Mouse (Mus musculus) CH12.LX (cell line): ENCODE measurements around the gene Wdr78. TPM values are rescaled to one million over a fixed set of nuclear protein-coding genes. Genes with fewer than 3 reads are reported as not detected.
A peak's percentile ranks its signal among the peaks of the same experiment; 100 is the strongest.

Experiments
- DNase-seq: peaks from one replicate; pipeline ENCODE4 v3.0.0-alpha.2; 2013; ENCODE audit errors: extremely low read depth
- H3K27ac ChIP-seq: 2 replicates; pipeline ENCODE4 v1.5.1; 2012; ENCODE audit warnings: low read depth, mild to moderate bottlenecking, control low read depth, moderate library complexity; ENCODE audit not compliant: insufficient read depth
- H3K27me3 ChIP-seq: replicated peaks from 2 replicates; pipeline ENCODE3; 2012; ENCODE audit warnings: inconsistent platforms
- H3K36me3 ChIP-seq, 2 experiments: replicated peaks in 1 of 2; 2 replicates each; pipeline versions ENCODE3 to v1.6.1; 2012; ENCODE audit warnings: inconsistent platforms in 1 of 2, low read length in 1 of 2, mild to moderate bottlenecking in 1 of 2, mixed read lengths in 1 of 2, moderate library complexity in 1 of 2; ENCODE audit not compliant: control insufficient read depth in 1 of 2, insufficient read depth in 1 of 2
- H3K4me1 ChIP-seq, 2 experiments: 2 replicates each; pipeline ENCODE4 v1.6.1; 2012; ENCODE audit warnings: inconsistent platforms in 1 of 2, moderate library complexity in 1 of 2; ENCODE audit not compliant: insufficient read depth in 2 of 2, control insufficient read depth in 1 of 2
- H3K4me2 ChIP-seq: 2 replicates; pipeline ENCODE4 v1.6.1; 2012; ENCODE audit warnings: low read depth, mild to moderate bottlenecking, control low read depth; ENCODE audit not compliant: poor library complexity, insufficient read depth, severe bottlenecking
- H3K4me3 ChIP-seq, 3 experiments: fragments of 150-350 bp in 1 of 3; sonication (generic) in 1 of 3; replicated peaks in 1 of 3; 2 replicates each; pipeline versions ENCODE3 to v1.5.1; 2011 to 2012; ENCODE audit warnings: low read depth in 2 of 3, low read length in 2 of 3, mild to moderate bottlenecking in 2 of 3, moderate library complexity in 2 of 3, control low read depth in 1 of 3, improper control_type of control experiment in 1 of 3, inconsistent platforms in 1 of 3, mixed read lengths in 1 of 3; ENCODE audit not compliant: poor library complexity in 1 of 3
- H3K79me2 ChIP-seq: replicated peaks from 2 replicates; pipeline ENCODE4 v1.6.1; 2012; ENCODE audit warnings: mild to moderate bottlenecking, moderate library complexity; ENCODE audit not compliant: control insufficient read depth, poor library complexity, insufficient read depth, severe bottlenecking; ENCODE audit errors: extremely low read depth
- H3K9ac ChIP-seq: 2 replicates; pipeline ENCODE4 v1.6.1; 2012; ENCODE audit warnings: low read depth, mild to moderate bottlenecking, control low read depth, moderate library complexity; ENCODE audit not compliant: insufficient read depth
- H3K9me3 ChIP-seq: replicated peaks from 2 replicates; pipeline ENCODE3; 2012; ENCODE audit warnings: low read length, inconsistent platforms, mixed read lengths
- CHD2 ChIP-seq: IDR thresholded peaks from 2 replicates; pipeline ENCODE4 v1.6.1; 2011; ENCODE audit warnings: low read length, improper control_type of control experiment
- CTCF ChIP-seq, 2 experiments: IDR thresholded peaks in 1 of 2; conservative IDR thresholded peaks in 1 of 2; 2 replicates each; pipeline ENCODE4 v1.5.1; 2011 to 2012; ENCODE audit warnings: low read depth in 2 of 2, low read length in 2 of 2, improper control_type of control experiment in 1 of 2, inconsistent platforms in 1 of 2, mild to moderate bottlenecking in 1 of 2, moderate library complexity in 1 of 2
- ELF1 ChIP-seq: IDR thresholded peaks from 2 replicates; pipeline ENCODE4 v1.6.1; 2014; ENCODE audit warnings: low read depth, mild to moderate bottlenecking, inconsistent platforms, low read length, improper control_type of control experiment
- ETS1 ChIP-seq: conservative IDR thresholded peaks from 2 replicates; pipeline ENCODE4 v1.6.1; 2012; ENCODE audit warnings: low read depth, mild to moderate bottlenecking, inconsistent platforms, low read length, improper control_type of control experiment, moderate library complexity
- GABPA ChIP-seq: IDR thresholded peaks from 2 replicates; pipeline ENCODE4 v1.6.1; 2012; ENCODE audit warnings: low read depth, low read length, improper control_type of control experiment, inconsistent platforms; ENCODE audit not compliant: insufficient replicate concordance
- JUN ChIP-seq: IDR thresholded peaks from 2 replicates; pipeline ENCODE4 v1.6.1; 2011; ENCODE audit warnings: low read depth, mild to moderate bottlenecking, low read length, improper control_type of control experiment, moderate library complexity; ENCODE audit not compliant: insufficient read depth
- MXI1 ChIP-seq: IDR thresholded peaks from 2 replicates; pipeline ENCODE4 v1.6.1; 2011; ENCODE audit warnings: mild to moderate bottlenecking, low read depth, low read length, improper control_type of control experiment
- NRF1 ChIP-seq: IDR thresholded peaks from 2 replicates; pipeline ENCODE4 v1.6.1; 2014; ENCODE audit warnings: low read depth, mild to moderate bottlenecking, inconsistent platforms, low read length, improper control_type of control experiment, moderate library complexity
- RAD21 ChIP-seq: IDR thresholded peaks from 2 replicates; pipeline ENCODE4 v1.6.1; 2011; ENCODE audit warnings: low read depth, mild to moderate bottlenecking, low read length, improper control_type of control experiment, moderate library complexity
- SMC3 ChIP-seq: IDR thresholded peaks from 2 replicates; pipeline ENCODE4 v1.6.1; 2011; ENCODE audit warnings: low read depth, low read length, improper control_type of control experiment
- TBP ChIP-seq: conservative IDR thresholded peaks from 2 replicates; pipeline ENCODE4 v1.6.1; 2011; ENCODE audit warnings: low read depth, low read length, improper control_type of control experiment
- TCF12 ChIP-seq: IDR thresholded peaks from 2 replicates; pipeline ENCODE4 v1.6.1; 2014; ENCODE audit warnings: low read depth, mild to moderate bottlenecking, inconsistent platforms, low read length, improper control_type of control experiment
- USF2 ChIP-seq: conservative IDR thresholded peaks from 2 replicates; pipeline ENCODE4 v1.6.1; 2011; ENCODE audit warnings: low read depth, low read length, improper control_type of control experiment
- ZMIZ1 ChIP-seq: IDR thresholded peaks from 2 replicates; pipeline ENCODE4 v1.6.1; 2012; ENCODE audit warnings: low read depth, mild to moderate bottlenecking, inconsistent platforms, low read length, improper control_type of control experiment
- dilution Hi-C: fragments of 300-500 bp; cut with MboI; formaldehyde crosslinking; loops from 2 replicates; pipeline ENCODE4 v1.14.3; 2020; ENCODE audit warnings: low sequenced_read_pairs; ENCODE audit not compliant: extremely low pct_unique_long_range_greater_than_20kb, extremely low pct_ligation_motif_present
- in situ Hi-C: fragments of 300-500 bp; cut with MboI; formaldehyde crosslinking; loops from 3 replicates; pipeline ENCODE4 v1.14.3; 2019; ENCODE audit warnings: low sequenced_read_pairs, low pct_ligation_motif_present, low pct_unique_long_range_greater_than_20kb, mixed read lengths
- polyA plus RNA-seq: library from polyadenylated mRNA; unstranded; fragments of >175 nt; gene quantifications from 2 replicates; pipeline ENCODE4 v1.2.1, GENCODE M21; 2012; ENCODE audit warnings: low read depth; ENCODE audit not compliant: insufficient read length
- total RNA-seq, 2 experiments: library from RNA; depleted of rRNA; stranded (reverse); fragments of 300-350 nt in 1 of 2; fragments of >200 nt in 1 of 2; gene quantifications; 2 replicates each; pipeline ENCODE4 v1.2.3; 2012 to 2014

Gene Wdr78
- total and polyA plus RNA-seq, 3 experiments = 0.29 to 1.1 (median 0.63) TPM

DNA sequence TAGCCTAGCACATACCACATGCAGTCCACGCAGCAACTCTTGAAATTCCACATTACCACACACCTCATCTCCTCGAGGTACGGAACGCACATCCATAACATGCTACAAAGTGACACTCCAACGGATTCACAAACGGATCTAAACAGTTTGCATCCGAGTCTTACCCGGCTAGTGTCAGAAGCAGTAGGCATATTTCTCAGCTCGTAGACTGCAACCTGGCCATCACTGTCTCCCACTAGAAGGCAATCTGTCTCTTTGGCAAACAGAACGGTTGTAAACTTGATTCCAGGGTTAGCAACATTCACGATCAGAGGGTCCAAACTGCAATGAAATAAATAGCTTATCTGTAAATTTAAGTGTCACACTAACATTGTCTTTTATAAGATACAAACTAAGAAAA is 66.3 kb downstream of the Wdr78 start:
- no peaks in the 10 kb centered on the region for H3K27me3 ChIP-seq
- H3K4me2 ChIP-seq = no peak overlapping the region
- TF ChIP-seq NRF1 (no peak), ZMIZ1 (no peak), TBP (no peak), GABPA (no peak), ETS1 (no peak)
- no peak overlapping the region for H3K9ac ChIP-seq
- H3K79me2 ChIP-seq = no peaks in the 10 kb centered on the region
- dilution Hi-C loops (no loop called here), in situ Hi-C loops (no loop called here)
- H3K27ac ChIP-seq = no peak overlapping the region
- H3K4me3 ChIP-seq = no peak overlapping the region
- H3K9me3 ChIP-seq = no peaks in the 10 kb centered on the region
- H3K36me3 ChIP-seq = no peaks in the 10 kb centered on the region
- no peaks in the 10 kb centered on the region for H3K4me1 ChIP-seq
- no peak for DNase-seq

DNA sequence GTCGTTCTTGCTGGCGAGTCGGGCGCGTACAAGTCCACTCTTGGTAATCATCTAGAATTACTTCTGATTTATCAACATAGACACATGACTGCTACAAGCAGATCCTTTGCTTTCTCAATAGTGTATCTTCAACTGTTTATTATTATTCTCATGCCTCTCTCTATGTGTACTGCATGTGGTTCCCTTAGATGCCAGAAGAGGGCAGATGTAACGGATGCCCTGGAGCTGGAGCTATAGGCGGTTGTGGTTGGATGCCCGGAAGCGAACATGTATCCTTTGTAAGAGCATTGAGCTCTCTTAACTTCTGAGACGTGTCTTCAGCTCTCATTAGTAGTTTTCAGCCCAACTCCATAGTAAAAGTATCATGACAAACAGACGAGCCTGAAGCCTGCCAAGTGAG is 71.4 kb downstream of the Wdr78 start:
- Histone ChIP-seq H3K9ac (no peak overlapping the region), H3K27ac (no peak overlapping the region), H3K36me3 (no peaks in the 10 kb centered on the region), H3K9me3 (no peaks in the 10 kb centered on the region), H3K79me2 (no peaks in the 10 kb centered on the region), H3K4me1 (no peaks in the 10 kb centered on the region; a peak in 1 of 4 replicates), H3K4me2 (no peak overlapping the region), H3K27me3 (no peaks in the 10 kb centered on the region), H3K4me3 (no peak overlapping the region)
- TF ChIP-seq CHD2 (no peak), CTCF (conservative IDR thresholded peaks at IDR 0.05 in 1 of 2, IDR thresholded peaks at IDR 0.05 in 1 of 2; ENCODE audit: low read depth in 2 of 2, low read length in 2 of 2) (peak; percentile 23 to 58; a peak in 2 of 4 replicates), RAD21 (peak; percentile 36), TCF12 (no peak), SMC3 (peak; percentile 54), MXI1 (no peak), JUN (no peak), USF2 (no peak)
- in situ Hi-C loops (no loop called here), dilution Hi-C loops (no loop called here)
- DNase-seq = peak; percentile 12

DNA sequence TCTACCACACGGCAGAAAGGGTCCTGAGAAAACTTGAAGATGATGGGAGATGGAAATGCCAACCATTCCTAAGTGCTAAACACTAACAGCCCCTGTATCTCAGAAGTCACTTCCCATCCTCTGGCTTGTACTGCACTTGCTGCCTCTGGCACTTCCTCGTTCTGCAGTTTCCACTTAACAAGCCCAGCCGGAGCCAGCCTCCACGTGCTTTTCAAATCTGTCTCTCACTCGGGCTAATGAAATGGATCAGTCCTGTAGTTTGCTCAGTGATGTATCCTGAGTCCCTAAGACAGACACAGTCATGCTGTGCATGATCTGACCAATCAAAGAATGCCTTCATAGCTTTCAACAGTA is 74.5 kb downstream of the Wdr78 start:
- DNase-seq = no peak
- Histone ChIP-seq H3K9me3 (no peaks in the 10 kb centered on the region), H3K79me2 (no peaks in the 10 kb centered on the region), H3K27ac (no peak overlapping the region), H3K9ac (no peak overlapping the region), H3K36me3 (no peaks in the 10 kb centered on the region), H3K4me3 (no peak overlapping the region), H3K4me2 (no peak overlapping the region), H3K27me3 (no peaks in the 10 kb centered on the region), H3K4me1 (no peaks in the 10 kb centered on the region; a peak in 1 of 4 replicates)
- in situ Hi-C loops (no loop called here), dilution Hi-C loops (no loop called here)
- TF ChIP-seq USF2 (no peak), ELF1 (0 out of 2 replicates have a peak, but pooled peaks have one; percentile 23)
